Mouse (Mus musculus): Measurements from ENCODE around the gene Fstl4.

GRCm38 (mm10) chr11:52986986-52987385, 222.6 kb downstream of the Fstl4 start:
- TF ChIP-seq POLR2A (IDR thresholded peaks at IDR 0.05; ENCODE audit: control insufficient read depth, extremely low read depth, insufficient read depth, low read length, poor library complexity) (no peak), CTCF (IDR thresholded peaks at IDR 0.05; ENCODE audit: borderline replicate concordance, control insufficient read depth, extremely low read depth, insufficient read depth, low read length, poor library complexity) (no peak)

All from thymus, adult 2 months (tissue).